Mouse (Mus musculus): Measurements from ENCODE around the gene Emilin1. TPM values are rescaled to one million over a fixed set of nuclear protein-coding genes. Genes with fewer than 3 reads are reported as not detected.

Emilin1 gene
- polyA plus RNA-seq, 1 experiment: 17.6 TPM

DNA sequence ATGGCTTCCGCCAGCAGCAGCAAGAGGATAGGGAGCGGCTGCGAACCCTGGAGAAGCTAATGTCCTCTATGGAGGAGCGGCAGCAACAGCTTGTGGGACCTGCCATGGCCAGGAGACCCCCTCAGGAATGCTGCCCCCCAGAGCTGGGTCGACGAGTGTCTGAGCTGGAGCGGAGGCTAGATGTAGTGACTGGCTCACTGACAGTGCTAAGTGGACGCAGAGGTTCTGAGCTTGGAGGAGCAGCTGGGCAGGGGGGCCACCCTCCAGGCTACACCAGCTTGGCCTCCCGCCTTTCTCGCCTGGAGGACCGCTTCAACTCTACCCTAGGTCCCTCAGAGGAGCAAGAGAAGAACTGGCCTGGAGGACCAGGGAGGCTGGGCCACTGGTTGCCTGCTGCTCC lies 4.1 kb downstream of the Emilin1 start:
- WGBS: 90% methylated on average over 11 of the region's 11 CpGs
- H3K4me1 ChIP-seq (ENCODE audit: control insufficient read depth, insufficient read depth, low read length): peaks cover 5% of the 10 kb centered on the region

DNA sequence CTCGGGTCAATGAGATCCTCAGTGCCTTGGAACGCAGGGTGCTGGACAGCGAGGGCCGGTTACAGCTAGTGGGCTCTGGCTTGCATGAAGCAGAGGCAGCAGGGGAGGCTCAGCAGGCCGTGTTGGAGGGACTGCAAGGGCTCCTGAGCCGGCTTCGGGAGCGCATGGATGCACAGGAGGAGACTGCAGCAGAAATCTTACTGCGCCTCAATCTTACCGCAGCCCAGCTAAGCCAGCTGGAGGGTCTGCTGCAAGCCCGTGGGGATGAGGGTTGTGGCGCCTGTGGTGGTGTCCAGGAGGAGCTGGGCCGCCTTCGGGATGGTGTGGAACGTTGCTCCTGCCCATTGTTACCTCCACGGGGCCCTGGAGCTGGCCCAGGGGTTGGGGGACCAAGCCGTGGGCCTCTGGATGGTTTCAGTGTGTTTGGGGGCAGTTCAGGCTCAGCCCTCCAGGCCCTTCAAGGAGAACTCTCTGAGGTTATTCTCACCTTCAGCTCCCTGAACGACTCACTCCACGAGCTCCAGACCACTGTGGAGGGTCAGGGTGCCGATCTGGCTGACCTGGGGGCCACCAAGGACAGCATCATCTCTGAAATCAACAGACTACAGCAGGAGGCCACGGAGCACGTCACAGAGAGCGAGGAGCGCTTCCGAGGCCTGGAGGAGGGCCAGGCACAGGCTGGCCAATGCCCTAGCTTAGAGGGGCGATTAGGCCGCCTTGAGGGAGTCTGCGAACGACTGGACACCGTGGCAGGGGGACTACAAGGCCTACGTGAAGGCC lies 4.9 kb downstream of the Emilin1 start:
- 87% methylated on average over 31 of the region's 31 CpGs for WGBS
- Histone ChIP-seq H3K27ac (ENCODE audit: control insufficient read depth, insufficient read depth, low read depth, low read length, poor library complexity) (no peak overlapping the region), H3K4me3 (replicated peaks; ENCODE audit: control insufficient read depth, low read depth, low read length) (no peak overlapping the region), H3K4me1 (ENCODE audit: control insufficient read depth, insufficient read depth, low read length) (peaks cover 5% of the 10 kb centered on the region)
- no peak; the same call in 1 of the 2 replicates for TF ChIP-seq POLR2A (IDR thresholded peaks at IDR 0.05; ENCODE audit: borderline replicate concordance, control insufficient read depth, low read depth, low read length)
- no peak for TF ChIP-seq CTCF (IDR thresholded peaks at IDR 0.05; ENCODE audit: control insufficient read depth, insufficient read depth, low read length)

More for the DNA sequence above, 4.1 kb downstream of the Emilin1 start:
- Histone ChIP-seq H3K27ac (ENCODE audit: control insufficient read depth, insufficient read depth, low read depth, low read length, poor library complexity) (peak overlapping the region; percentile 63; the same call in 1 of the 2 replicates), H3K4me3 (replicated peaks; ENCODE audit: control insufficient read depth, low read depth, low read length) (no peak overlapping the region)
- TF ChIP-seq CTCF (IDR thresholded peaks at IDR 0.05; ENCODE audit: control insufficient read depth, insufficient read depth, low read length) (no peak), POLR2A (IDR thresholded peaks at IDR 0.05; ENCODE audit: borderline replicate concordance, control insufficient read depth, low read depth, low read length) (no peak)

- no peak for TF ChIP-seq CTCF (IDR thresholded peaks at IDR 0.05; ENCODE audit: control insufficient read depth, insufficient read depth, low read length)
- TF ChIP-seq POLR2A (IDR thresholded peaks at IDR 0.05; ENCODE audit: borderline replicate concordance, control insufficient read depth, low read depth, low read length): no peak
- Histone ChIP-seq H3K4me3 (replicated peaks; ENCODE audit: control insufficient read depth, low read depth, low read length) (no peak overlapping the region), H3K27ac (ENCODE audit: control insufficient read depth, insufficient read depth, low read depth, low read length, poor library complexity) (no peak overlapping the region), H3K4me1 (ENCODE audit: control insufficient read depth, insufficient read depth, low read length) (peaks cover 5% of the 10 kb centered on the region)
- 87% methylated on average over 8 of the region's 8 CpGs for WGBS
Measured at GRCm38 (mm10) chr5:30918691-30919090, 5.5 kb downstream of the Emilin1 start.

GRCm38 (mm10) chr5:30919831-30920614 lies 6.8 kb downstream of the Emilin1 start:
- WGBS: 75% methylated on average over 11 of the region's 11 CpGs
- H3K4me1 ChIP-seq (ENCODE audit: control insufficient read depth, insufficient read depth, low read length): peaks cover 5% of the 10 kb centered on the region
- no peak overlapping the region for H3K27ac ChIP-seq (ENCODE audit: control insufficient read depth, insufficient read depth, low read depth, low read length, poor library complexity)

DNA sequence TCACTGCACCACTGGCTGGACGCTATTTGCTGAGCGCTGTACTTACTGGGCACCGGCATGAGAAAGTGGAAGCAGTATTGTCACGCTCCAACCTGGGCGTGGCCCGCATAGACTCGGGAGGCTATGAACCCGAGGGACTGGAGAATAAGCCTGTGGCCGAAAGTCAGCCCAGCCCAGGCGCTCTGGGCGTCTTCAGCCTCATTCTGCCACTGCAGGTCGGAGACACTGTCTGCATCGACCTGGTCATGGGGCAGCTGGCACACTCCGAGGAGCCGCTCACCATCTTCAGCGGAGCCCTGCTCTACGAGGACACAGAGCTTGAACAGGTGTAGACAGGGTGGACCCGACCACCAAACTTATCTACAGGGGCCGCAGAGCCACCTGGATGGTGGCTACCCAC lies 7.4 kb downstream of the Emilin1 start:
- TF ChIP-seq POLR2A (IDR thresholded peaks at IDR 0.05; ENCODE audit: borderline replicate concordance, control insufficient read depth, low read depth, low read length): no peak
- 0 out of 2 replicates have a peak, but pooled peaks have one; percentile 6 for TF ChIP-seq CTCF (IDR thresholded peaks at IDR 0.05; ENCODE audit: control insufficient read depth, insufficient read depth, low read length)
- H3K4me1 ChIP-seq (ENCODE audit: control insufficient read depth, insufficient read depth, low read length): peaks cover 2% of the 10 kb centered on the region; the same call in 1 of the 2 replicates
- no peak overlapping the region for H3K4me3 ChIP-seq (replicated peaks; ENCODE audit: control insufficient read depth, low read depth, low read length)
- H3K27ac ChIP-seq (ENCODE audit: control insufficient read depth, insufficient read depth, low read depth, low read length, poor library complexity): no peak overlapping the region
- WGBS: 82% methylated on average over 19 of the region's 19 CpGs

More at GRCm38 (mm10) chr5:30919831-30920614, 6.8 kb downstream of the Emilin1 start:
- TF ChIP-seq CTCF (IDR thresholded peaks at IDR 0.05; ENCODE audit: control insufficient read depth, insufficient read depth, low read length) (no peak), POLR2A (IDR thresholded peaks at IDR 0.05; ENCODE audit: borderline replicate concordance, control insufficient read depth, low read depth, low read length) (no peak)
- H3K4me3 ChIP-seq (replicated peaks; ENCODE audit: control insufficient read depth, low read depth, low read length): no peak overlapping the region

DNA sequence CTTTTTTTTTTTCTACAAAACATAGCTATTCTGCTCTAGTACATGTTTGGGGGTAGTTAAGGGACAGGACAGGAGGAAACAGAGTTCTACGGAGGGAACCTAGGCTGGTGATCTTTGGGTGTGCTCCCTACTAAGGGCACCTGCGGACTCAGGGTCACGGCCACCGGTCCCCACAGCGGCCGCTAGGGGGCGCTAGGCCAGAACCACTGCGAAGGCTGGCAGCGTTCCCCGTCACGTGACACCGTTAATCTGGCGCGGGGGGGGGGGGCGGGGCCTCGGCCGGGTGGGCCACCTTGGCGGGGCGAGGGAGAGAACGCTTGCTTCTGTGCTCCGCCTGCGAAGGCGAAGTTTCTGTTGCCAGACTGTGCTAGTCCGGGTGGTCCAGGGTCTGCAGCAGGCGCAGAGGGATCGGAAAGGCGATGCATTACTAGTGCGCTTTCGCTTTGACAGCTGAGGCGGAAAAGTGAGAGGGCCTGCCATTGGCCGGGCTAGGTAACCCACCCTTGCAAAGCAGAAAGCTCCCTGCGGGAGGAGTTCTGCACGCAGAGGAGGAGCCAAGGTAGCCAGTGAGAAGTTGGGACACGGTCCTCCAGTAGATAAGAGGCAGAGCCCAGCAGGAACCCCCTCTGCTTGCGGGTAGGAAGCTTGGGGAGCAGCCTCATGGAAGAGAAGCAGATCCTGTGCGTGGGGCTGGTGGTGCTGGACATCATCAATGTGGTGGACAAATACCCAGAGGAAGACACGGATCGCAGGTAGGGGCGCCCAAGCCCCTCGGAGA lies 8.2 kb downstream of the Emilin1 start, which contains the start of gene Khk:
Khk (plus strand) TSS at position 176 of the 778 bp plus-strand sequence.
- H3K4me1 ChIP-seq (ENCODE audit: control insufficient read depth, insufficient read depth, low read length): peaks cover 2% of the 10 kb centered on the region; the same call in 1 of the 2 replicates
- H3K4me3 ChIP-seq (replicated peaks; ENCODE audit: control insufficient read depth, low read depth, low read length): peak within 1 kb of the TSS; percentile 76
- peak within 1 kb of the TSS; percentile 55 for H3K27ac ChIP-seq (ENCODE audit: control insufficient read depth, insufficient read depth, low read depth, low read length, poor library complexity)
- TF ChIP-seq POLR2A (IDR thresholded peaks at IDR 0.05; ENCODE audit: borderline replicate concordance, control insufficient read depth, low read depth, low read length) (peak; percentile 53; the same call in 1 of the 2 replicates), CTCF (IDR thresholded peaks at IDR 0.05; ENCODE audit: control insufficient read depth, insufficient read depth, low read length) (peak; percentile 85)
- WGBS: under 1% methylated on average over 40 of the region's 40 CpGs

DNA sequence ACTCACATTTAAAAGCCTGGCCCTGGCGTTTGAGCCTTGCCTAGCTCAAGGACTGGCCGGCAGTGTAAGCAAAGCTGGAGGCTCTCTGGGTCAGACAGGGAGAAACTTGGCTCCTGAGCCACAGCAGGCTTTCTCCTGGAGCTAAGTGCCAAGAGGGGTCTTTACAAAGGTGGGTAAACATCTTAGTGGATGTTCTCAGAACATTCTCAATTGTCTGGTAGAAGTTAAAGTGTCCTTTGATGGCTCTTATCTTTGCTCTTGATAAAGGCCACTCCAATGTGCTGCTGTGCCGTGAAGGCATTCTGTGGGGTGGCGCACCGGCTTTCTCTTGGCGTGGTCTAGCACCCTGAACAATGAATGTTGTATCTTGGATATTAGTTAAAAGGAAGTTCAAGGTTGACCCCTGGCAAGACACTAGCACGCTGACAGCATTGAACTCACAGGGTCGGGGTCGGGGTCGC lies 9.4 kb downstream of the Emilin1 start:
- Histone ChIP-seq H3K4me1 (ENCODE audit: control insufficient read depth, insufficient read depth, low read length) (no peaks in the 10 kb centered on the region; the same call in 1 of the 2 replicates), H3K27ac (ENCODE audit: control insufficient read depth, insufficient read depth, low read depth, low read length, poor library complexity) (no peak overlapping the region), H3K4me3 (replicated peaks; ENCODE audit: control insufficient read depth, low read depth, low read length) (no peak overlapping the region)
- no peak for TF ChIP-seq POLR2A (IDR thresholded peaks at IDR 0.05; ENCODE audit: borderline replicate concordance, control insufficient read depth, low read depth, low read length)
- TF ChIP-seq CTCF (IDR thresholded peaks at IDR 0.05; ENCODE audit: control insufficient read depth, insufficient read depth, low read length): no peak
- WGBS: 59% methylated on average over 10 of the region's 10 CpGs
